Mouse (Mus musculus): ENCODE measurements around the gene Antxr2.

GRCm38 (mm10) chr5:98019396-98019795 is 11.4 kb downstream of the Antxr2 start:
- no peak for TF ChIP-seq CTCF (IDR thresholded peaks at IDR 0.05)
- no peak for TF ChIP-seq EP300 (IDR thresholded peaks at IDR 0.05)
